Mouse (Mus musculus) cerebellum, adult 2 months (tissue): ENCODE data around the gene Ptpn13.

Experiments used
- CTCF ChIP-seq: fragments of 200-500 bp; IDR thresholded peaks from 2 replicates; pipeline ENCODE4 v1.5.1; 2011; ENCODE audit warnings: low read depth, mild to moderate bottlenecking, control low read depth, low read length, moderate library complexity, borderline replicate concordance; ENCODE audit not compliant: insufficient read depth
- POLR2A ChIP-seq: fragments of 200-500 bp; IDR thresholded peaks from 2 replicates; pipeline ENCODE4 v1.6.1; 2011; ENCODE audit warnings: low read length, control low read depth, borderline replicate concordance; ENCODE audit not compliant: insufficient read depth

GRCm38 (mm10) chr5:103425363-103426031, 505 bp downstream of the Ptpn13 start:
- TF ChIP-seq CTCF: no peak
- no peak for TF ChIP-seq POLR2A
